Mouse (Mus musculus): Measurements from ENCODE around the gene Exosc10. TPM values are rescaled to one million over a fixed set of nuclear protein-coding genes. Genes with fewer than 3 reads are reported as not detected.

The Exosc10 gene
- total RNA-seq, 2 experiments from 2014 or later: 48.9 to 52.4 TPM

- no peak for DNase-seq (ENCODE audit: low spot score in 2 of 2)
Observed at GRCm38 (mm10) chr4:148570693-148571295, 12.6 kb downstream of the Exosc10 start.

DNA sequence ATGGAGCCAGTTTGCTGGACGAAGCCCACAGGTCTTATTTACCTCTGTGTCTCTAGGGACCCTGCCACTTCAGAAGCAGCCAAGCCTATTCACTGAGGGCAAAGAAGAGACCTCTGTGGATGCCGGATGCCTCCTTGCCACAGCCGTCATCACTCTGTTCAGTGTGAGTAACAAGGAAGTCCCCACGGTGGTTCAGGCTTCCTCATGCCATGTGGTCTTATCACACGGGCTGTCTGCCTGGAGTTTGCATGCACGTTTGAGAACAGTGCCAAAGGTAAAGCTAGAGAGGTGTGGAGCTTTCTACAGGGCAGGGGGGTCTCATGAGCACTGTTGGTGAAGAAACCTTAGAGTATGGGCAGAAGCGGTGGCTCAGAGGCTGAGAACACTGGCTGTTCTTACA is 15.0 kb downstream of the Exosc10 start:
- no peak for DNase-seq (ENCODE audit: low spot score in 2 of 2)

GRCm38 (mm10) chr4:148580765-148581164 is 22.5 kb downstream of the Exosc10 start:
- no peak for DNase-seq (ENCODE audit: low spot score in 2 of 2)

DNA sequence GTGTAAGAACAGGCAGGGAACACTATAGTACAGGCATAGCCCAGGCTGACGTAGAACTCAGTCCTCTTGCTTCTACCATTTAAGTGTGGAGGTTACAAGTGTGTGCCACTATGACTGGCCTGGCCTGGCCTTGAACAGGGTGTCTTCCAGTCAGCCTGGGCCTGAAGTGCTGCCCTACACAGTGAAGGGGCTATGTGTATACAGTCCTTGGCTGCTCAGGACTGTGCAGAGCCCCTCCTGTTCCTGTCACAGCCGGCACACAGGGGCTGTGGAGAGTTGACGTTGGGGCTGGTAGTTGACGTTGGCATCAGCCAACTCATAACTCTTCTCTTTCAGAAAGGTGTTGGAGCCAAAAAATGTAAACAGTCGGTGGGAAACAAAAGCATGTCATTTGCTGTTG is 23.2 kb downstream of the Exosc10 start:
- DNase-seq (ENCODE audit: low spot score in 2 of 2): no peak

DNA sequence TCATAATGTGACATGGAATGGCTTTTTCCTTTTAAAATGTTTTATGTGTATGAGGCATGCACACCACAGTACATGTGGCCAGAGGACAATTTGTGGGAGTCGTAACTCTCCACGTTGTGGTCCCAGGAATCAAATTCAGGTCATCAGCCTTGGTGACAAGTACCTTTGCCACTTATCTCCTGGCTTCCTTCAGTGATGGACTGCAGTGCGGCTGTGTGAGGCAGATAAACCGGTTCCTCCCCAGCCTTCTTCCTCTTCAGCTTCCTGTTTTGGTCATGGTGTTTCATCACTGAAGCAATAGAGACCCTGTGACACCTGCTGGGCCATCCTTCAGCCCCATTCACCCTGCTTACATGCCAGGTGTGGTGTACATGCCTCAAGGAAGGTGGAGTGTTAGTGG is 25.0 kb downstream of the Exosc10 start:
- DNase-seq (ENCODE audit: low spot score in 2 of 2): no peak

- DNase-seq (ENCODE audit: low spot score in 2 of 2): no peak
Observed at GRCm38 (mm10) chr4:148586648-148587047, 28.4 kb downstream of the Exosc10 start.

DNA sequence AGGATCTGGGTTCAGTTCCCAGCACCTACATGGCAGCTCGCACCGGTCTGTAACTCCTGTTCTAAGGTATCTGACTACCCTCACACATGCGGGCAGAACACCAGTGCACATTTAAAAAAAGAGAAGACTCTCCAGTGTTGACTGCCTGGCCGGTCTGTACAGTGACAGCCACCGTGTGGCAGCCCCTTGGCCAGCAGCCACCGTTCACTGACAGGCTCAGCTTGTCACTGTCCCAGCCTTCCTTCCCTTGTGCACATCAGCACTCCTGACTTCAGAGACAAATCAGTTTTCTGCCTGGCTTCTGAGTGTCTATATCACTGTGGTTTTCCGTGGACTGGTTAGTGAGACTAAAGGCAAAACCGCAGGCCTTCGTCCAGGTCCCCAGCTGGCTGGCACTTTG is 30.6 kb downstream of the Exosc10 start:
- peak; percentile 32 to 53 for DNase-seq (ENCODE audit: low spot score in 2 of 2)

- peak; percentile 39 to 66 for DNase-seq (ENCODE audit: low spot score in 2 of 2)
Observed at GRCm38 (mm10) chr4:148589565-148589964, 31.3 kb downstream of the Exosc10 start.

DNA sequence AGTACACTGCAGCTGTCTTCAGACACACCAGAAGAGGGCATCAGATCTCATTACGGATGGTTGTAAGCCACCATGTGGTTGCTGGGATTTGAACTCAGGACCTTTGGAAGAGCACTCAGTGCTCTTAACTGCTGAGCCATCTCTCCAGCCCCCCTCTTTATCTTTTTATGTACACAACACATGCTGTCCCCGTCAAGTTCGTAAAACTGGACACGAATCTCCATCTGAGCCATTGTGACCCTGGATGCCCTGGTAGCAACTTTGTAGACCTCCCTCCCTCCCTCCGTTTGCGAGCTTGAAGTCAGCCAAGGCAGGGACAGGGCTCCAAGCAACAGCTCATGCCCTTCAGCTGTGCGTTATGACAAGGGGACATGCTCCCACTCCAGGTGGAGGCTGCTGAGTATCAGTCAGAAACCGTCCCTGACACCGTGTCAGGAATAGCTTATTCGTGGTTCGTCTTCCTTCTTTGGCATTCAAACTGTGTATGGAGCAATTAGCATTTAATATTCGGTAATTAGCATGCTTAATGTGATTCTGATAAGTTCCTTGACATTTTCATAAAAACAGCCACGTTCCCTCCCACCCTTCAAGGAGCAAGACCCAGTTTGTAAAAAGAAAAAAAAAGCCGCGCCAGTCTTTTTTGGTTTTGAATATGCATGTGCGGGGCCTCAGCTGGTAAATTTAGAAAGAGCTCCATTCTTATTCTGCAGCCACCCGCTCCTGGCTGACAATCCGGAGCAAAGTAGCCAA is 32.4 kb downstream of the Exosc10 start:
- DNase-seq (ENCODE audit: low spot score in 2 of 2): peak in 1 of 2 experiments; percentile 41

DNA sequence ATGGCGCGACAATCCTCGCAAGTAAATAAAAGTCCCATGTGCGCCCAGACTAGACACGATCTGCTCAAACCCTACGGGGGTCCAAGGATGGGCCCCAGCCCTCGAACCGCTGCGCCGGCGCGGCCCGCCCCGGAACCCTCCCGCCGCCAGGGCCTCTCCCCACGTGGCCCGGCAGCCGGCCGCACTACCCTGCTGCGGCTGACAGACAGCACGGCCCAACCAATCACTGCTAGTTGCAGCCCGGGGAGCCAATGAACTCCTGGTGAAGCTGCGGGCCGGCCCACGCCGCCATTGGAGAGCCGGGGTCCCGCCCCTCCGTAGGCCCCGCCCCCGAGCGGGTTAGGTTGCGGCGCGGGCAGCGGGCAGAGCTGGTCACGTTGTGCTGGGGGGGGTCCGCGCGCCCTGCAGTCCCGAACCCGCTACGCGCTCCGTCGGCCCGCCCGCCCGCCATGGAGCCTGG is 33.0 kb downstream of the Exosc10 start, which contains the start of gene Srm:
Gene Srm (plus strand): TSS at position 333 of the 460 bp plus-strand sequence.
- peak; percentile 96 to 98 for DNase-seq (ENCODE audit: low spot score in 2 of 2)

DNA sequence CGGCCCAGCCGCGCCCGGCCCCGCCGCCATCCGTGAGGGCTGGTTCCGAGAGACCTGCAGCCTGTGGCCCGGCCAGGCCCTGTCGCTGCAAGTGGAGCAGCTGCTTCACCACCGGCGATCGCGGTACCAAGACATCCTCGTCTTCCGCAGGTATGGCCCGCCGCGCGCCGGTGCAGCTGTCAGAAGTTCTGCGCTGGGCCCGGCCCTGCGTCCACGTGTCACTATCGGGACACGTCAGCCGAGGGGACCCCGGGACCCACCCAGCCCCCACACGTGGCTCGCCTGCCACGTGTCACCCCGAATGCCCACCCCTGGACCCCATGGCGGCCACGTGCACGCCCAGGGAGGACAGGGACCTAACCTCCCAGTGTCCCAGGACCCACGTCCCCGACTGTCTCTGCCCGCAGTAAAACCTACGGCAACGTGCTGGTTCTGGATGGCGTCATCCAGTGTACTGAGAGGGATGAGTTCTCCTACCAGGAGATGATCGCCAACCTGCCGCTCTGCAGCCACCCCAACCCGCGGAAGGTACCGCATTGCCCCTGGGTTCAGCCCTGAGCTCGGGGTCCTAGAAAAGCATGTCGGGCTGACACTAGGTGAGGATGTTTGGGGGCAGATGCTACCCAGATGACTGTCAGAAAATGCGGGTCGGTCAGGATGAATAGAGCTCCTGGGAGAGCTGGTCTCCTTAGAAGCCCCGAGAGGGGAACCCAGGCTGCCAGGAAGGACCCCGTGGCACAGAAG is 33.6 kb downstream of the Exosc10 start:
- DNase-seq (ENCODE audit: low spot score in 2 of 2): peak; percentile 32 to 43

DNA sequence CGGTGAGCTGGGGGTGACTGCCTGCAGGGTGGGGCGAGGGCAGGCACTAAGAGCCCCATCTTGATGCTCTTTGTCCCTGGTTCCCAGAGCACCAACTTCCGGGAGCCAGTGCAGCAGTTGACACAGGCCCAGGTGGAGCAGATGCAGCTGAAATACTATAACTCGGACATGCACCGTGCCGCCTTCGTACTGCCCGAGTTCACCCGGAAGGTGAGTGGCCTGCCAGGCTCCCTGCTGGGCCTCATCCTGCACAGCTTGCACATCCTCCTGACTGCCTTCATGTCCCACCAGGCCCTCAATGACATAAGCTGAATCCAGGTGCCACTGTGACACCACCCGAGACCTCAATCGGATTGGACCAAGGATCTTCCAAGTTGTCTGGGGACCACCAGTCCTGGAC is 35.8 kb downstream of the Exosc10 start:
- DNase-seq (ENCODE audit: low spot score in 2 of 2): no peak

- DNase-seq (ENCODE audit: low spot score in 2 of 2): no peak
Observed at GRCm38 (mm10) chr4:148595916-148596315, 37.7 kb downstream of the Exosc10 start.

- no peak for DNase-seq (ENCODE audit: low spot score in 2 of 2)
Observed at GRCm38 (mm10) chr4:148596731-148597130, 38.5 kb downstream of the Exosc10 start.

DNA sequence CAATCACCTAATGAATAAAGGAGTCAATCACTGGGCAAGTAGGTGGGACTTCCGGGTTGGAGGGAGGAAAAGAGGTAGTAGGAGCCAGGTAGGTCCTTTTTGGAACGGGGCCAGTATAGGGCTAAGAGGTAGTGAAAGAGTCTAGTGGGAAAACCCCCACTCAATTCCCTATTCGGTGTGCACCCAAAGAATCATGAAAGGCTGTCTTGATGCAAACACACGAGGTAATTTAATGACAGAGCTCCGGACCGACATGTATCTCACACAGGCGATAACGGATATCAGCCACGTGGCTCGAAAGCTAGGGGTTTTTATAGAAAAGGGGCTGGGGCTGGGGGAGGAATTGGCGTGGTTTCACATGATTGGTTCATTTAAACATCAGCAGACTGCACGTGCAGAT is 40.6 kb downstream of the Exosc10 start:
- DNase-seq (ENCODE audit: low spot score in 2 of 2): no peak

GRCm38 (mm10) chr4:148600316-148600715 is 42.1 kb downstream of the Exosc10 start:
- no peak for DNase-seq (ENCODE audit: low spot score in 2 of 2)

- no peak for DNase-seq (ENCODE audit: low spot score in 2 of 2)
Observed at GRCm38 (mm10) chr4:148601871-148602270, 43.6 kb downstream of the Exosc10 start.

DNA sequence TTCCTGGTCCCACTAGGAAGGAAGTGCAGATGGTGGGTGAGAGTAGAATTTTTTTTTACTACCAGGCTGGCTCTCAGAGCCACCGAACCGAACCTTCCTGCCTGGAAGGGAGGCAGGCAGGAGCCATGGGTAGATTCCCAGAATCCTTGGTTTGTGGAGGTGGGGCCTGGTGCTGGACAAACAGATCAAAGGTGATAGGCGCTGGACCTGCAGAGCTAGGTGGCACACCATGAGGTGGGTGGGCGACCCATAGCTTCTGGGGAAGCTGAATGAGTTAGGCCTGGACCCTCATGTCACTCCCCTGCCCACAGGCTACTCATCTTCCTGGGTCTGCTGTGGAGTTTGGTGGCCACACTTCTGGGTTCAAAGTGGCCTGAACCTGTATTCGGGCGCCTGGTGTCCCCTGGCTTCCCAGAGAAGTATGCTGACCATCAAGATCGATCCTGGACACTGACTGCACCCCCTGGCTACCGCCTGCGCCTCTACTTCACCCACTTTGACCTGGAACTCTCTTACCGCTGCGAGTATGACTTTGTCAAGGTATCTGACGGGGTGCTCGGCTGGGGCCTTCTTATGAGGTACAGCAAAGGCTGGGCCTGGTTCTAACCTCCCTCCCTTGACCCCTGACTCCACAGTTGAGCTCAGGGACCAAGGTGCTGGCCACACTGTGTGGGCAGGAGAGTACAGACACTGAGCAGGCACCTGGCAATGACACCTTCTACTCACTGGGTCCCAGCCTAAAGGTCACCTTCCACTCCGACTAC is 44.3 kb downstream of the Exosc10 start, which contains the start of gene Masp2:
Gene Masp2 (plus strand): TSS at position 198 of the 764 bp plus-strand sequence.
- no peak for DNase-seq (ENCODE audit: low spot score in 2 of 2)

GRCm38 (mm10) chr4:148603376-148604139 is 45.3 kb downstream of the Exosc10 start:
- DNase-seq (ENCODE audit: low spot score in 2 of 2): no peak

DNA sequence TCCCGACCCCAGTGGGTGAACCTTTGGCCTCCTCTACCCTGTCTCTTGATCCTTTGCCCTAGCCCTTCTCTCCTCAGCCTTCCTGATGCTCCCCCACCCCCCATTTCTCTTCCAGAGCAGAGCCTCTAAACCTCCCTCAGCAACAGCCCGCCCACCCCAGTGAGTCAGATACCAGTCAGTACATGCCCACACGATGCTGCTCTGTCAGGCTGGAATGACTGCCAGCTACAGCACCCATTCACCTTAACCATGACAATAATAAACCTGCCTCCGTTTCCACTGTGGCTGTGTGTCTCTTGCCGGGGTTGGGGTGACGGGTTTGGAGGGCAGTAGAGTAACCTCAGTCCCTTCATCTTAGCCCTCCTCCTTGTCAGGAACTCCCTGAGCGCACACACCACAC is 45.9 kb downstream of the Exosc10 start:
- DNase-seq (ENCODE audit: low spot score in 2 of 2): peak in 1 of 2 experiments; percentile 53

Measured in layer of hippocampus, postnatal 14 days (tissue).